In genomic region chr5:89884991-89885390, GRCm38 (mm10) we compare ENCODE assay signal across 19 mouse cellular contexts. TPM values are rescaled to one million over a fixed set of nuclear protein-coding genes. Genes with fewer than 3 reads are reported as not detected.
DNase-seq lines count a peak whose midpoint lies in the region; ATAC-seq and TF ChIP-seq lines count a peak whose summit lies in the region.
"Had no signal": no experiment of that assay in that cellular context is flagged by ENCODE, and none has a peak within 500 bp of the region (broad histone marks: within the 10 kb centered on the region; RNA-seq: fewer than 3 reads in every experiment).

No protein-coding gene starts in this region.

- peaks cover 12% of the 10 kb centered on the region for H3K79me2 ChIP-seq in MEL (ENCODE audit: control insufficient read depth, insufficient read depth, low read length, poor library complexity)

- peak; percentile 15 for DNase-seq in adrenal gland, postnatal 10 days
- DNase-seq in adrenal gland, adult 18-20 months (ENCODE audit: low spot score in 2 of 2): no peak
- peak; percentile 33 to 37 for DNase-seq in adrenal gland, postnatal 36 days
- DNase-seq in adrenal gland, postnatal 4 days (ENCODE audit: low spot score in 2 of 2): no peak
- DNase-seq in MEL (ENCODE audit: low read depth, low spot score): no peak
- peak; percentile 6 for DNase-seq in yolk sac, embryonic 10.5 days (ENCODE audit: low spot score)
- DNase-seq: cerebellum, adult 11-12 months; cerebellum, adult 2 months; cerebellum, adult 9-10 months; cerebellum, postnatal 10 days; cerebellum, postnatal 25 days; forebrain, postnatal 0 days had no signal

- no peak for TF ChIP-seq EP300 in MEL (IDR thresholded peaks at IDR 0.05; ENCODE audit: low read depth in 1 of 2, low read length in 2 of 2)

- no peak for TF ChIP-seq RAD21 in MEL (IDR thresholded peaks at IDR 0.05; ENCODE audit: low read depth, low read length)

- no peak for TF ChIP-seq CTCF in MEL (IDR thresholded peaks at IDR 0.05 in 2 of 3, conservative IDR thresholded peaks at IDR 0.05 in 1 of 3; ENCODE audit: control insufficient read depth in 1 of 3, insufficient read depth in 1 of 3, low read depth in 2 of 3, low read length in 3 of 3, poor library complexity in 1 of 3, severe bottlenecking in 1 of 3)

- H3K27me3 ChIP-seq in MEL (ENCODE audit: control insufficient read depth in 1 of 2, insufficient read depth in 2 of 2, low read length in 2 of 2): no peaks in the 10 kb centered on the region
- H3K27me3 ChIP-seq in kidney, embryonic 15.5 days: no peaks in the 10 kb centered on the region
- H3K27me3 ChIP-seq: embryonic facial prominence, embryonic 12.5 days; forebrain, embryonic 13.5 days; forebrain, embryonic 15.5 days had no signal

- H3K4me3 ChIP-seq in MEL (ENCODE audit: control insufficient read depth in 1 of 2, insufficient read depth in 1 of 2, low read depth in 2 of 2, low read length in 2 of 2): no peak overlapping the region
- no peak overlapping the region for H3K4me3 ChIP-seq in kidney, embryonic 15.5 days (replicated peaks)
- H3K4me3 ChIP-seq: embryonic facial prominence, embryonic 10.5 days; embryonic facial prominence, embryonic 12.5 days; forebrain, embryonic 13.5 days; forebrain, embryonic 15.5 days had no signal

- H3K27ac ChIP-seq in MEL (ENCODE audit: control insufficient read depth, low read depth, low read length): peak overlapping the region; percentile 69; the same call in 1 of the 2 replicates
- H3K27ac ChIP-seq in kidney, embryonic 15.5 days: no peak overlapping the region
- H3K27ac ChIP-seq: embryonic facial prominence, embryonic 10.5 days; embryonic facial prominence, embryonic 12.5 days; forebrain, embryonic 13.5 days; forebrain, embryonic 15.5 days had no signal

- H3K36me3 ChIP-seq in MEL (ENCODE audit: control insufficient read depth in 1 of 2, insufficient read depth in 2 of 2, low read length in 2 of 2): peaks cover 4 to 19% of the 10 kb centered on the region in 2 experiments; a peak in 3 of 4 replicates
- no peaks in the 10 kb centered on the region for H3K36me3 ChIP-seq in kidney, embryonic 15.5 days
- H3K36me3 ChIP-seq: embryonic facial prominence, embryonic 12.5 days; forebrain, embryonic 15.5 days had no signal

- WGBS in kidney, embryonic 15.5 days: 54% methylated on average over 4 of the region's 4 CpGs

- no peak overlapping the region for H3K9ac ChIP-seq in MEL (ENCODE audit: control insufficient read depth, low read depth, low read length, poor library complexity, severe bottlenecking)
- H3K9ac ChIP-seq in kidney, embryonic 15.5 days: no peak overlapping the region
- H3K9ac ChIP-seq: embryonic facial prominence, embryonic 12.5 days; forebrain, embryonic 13.5 days; forebrain, embryonic 15.5 days; forebrain, postnatal 0 days had no signal

- no peaks in the 10 kb centered on the region for H3K9me3 ChIP-seq in MEL (replicated peaks; ENCODE audit: insufficient read depth, low read length)
- no peaks in the 10 kb centered on the region for H3K9me3 ChIP-seq in kidney, embryonic 15.5 days (replicated peaks)
- H3K9me3 ChIP-seq: embryonic facial prominence, embryonic 12.5 days; forebrain, embryonic 13.5 days; forebrain, embryonic 15.5 days had no signal

- TF ChIP-seq POLR2A in MEL (IDR thresholded peaks at IDR 0.05; ENCODE audit: control insufficient read depth in 1 of 2, insufficient read depth in 1 of 2, low read depth in 1 of 2, low read length in 2 of 2, poor library complexity in 1 of 2): no peak

- no peak overlapping the region for H3K4me2 ChIP-seq in kidney, embryonic 15.5 days
- H3K4me2 ChIP-seq: embryonic facial prominence, embryonic 12.5 days; forebrain, embryonic 13.5 days; forebrain, embryonic 15.5 days had no signal

- ATAC-seq in kidney, embryonic 15.5 days (replicated peaks; ENCODE audit: low FRiP score): no peak
- ATAC-seq: activated CD4-positive, CD25-positive, alpha-beta regulatory T cell, adult 4 months; forebrain, embryonic 13.5 days; forebrain, embryonic 15.5 days; forebrain, postnatal 0 days; Patski had no signal

- H3K4me1 ChIP-seq in MEL (ENCODE audit: control insufficient read depth in 1 of 2, insufficient read depth in 2 of 2, low read length in 2 of 2): peaks cover 2 to 14% of the 10 kb centered on the region in 2 experiments
- H3K4me1 ChIP-seq in kidney, embryonic 15.5 days: peaks cover 18% of the 10 kb centered on the region

TF ChIP-seq in MEL, 35 proteins besides CTCF, POLR2A, EP300 and RAD21:
- no peak for TF ChIP-seq RCOR1 (IDR thresholded peaks at IDR 0.05; ENCODE audit: low read depth, low read length)
- TF ChIP-seq KAT2A (conservative IDR thresholded peaks at IDR 0.05; ENCODE audit: low read depth, low read length): no peak
- no peak for TF ChIP-seq E2F4 (IDR thresholded peaks at IDR 0.05; ENCODE audit: borderline replicate concordance, low read depth, low read length)
- no peak for TF ChIP-seq POLR2AphosphoS2 (IDR thresholded peaks at IDR 0.05; ENCODE audit: low read length)
- TF ChIP-seq SMC3 (IDR thresholded peaks at IDR 0.05; ENCODE audit: low read depth, low read length): no peak
- TF ChIP-seq MAZ (IDR thresholded peaks at IDR 0.05; ENCODE audit: low read depth, low read length): no peak
- TF ChIP-seq BHLHE40 (IDR thresholded peaks at IDR 0.05; ENCODE audit: borderline replicate concordance, low read depth, low read length): no peak
- TF ChIP-seq MAFK (IDR thresholded peaks at IDR 0.05; ENCODE audit: borderline replicate concordance, low read depth, low read length): no peak
- TF ChIP-seq USF1 (IDR thresholded peaks at IDR 0.05; ENCODE audit: low read depth, low read length): no peak
- no peak for TF ChIP-seq TAL1 (IDR thresholded peaks at IDR 0.05; ENCODE audit: low read length)
- no peak for TF ChIP-seq JUND (IDR thresholded peaks at IDR 0.05; ENCODE audit: low read depth, low read length)

RNA-seq across cellular contexts. Expression of gene Adamts3, which starts 1.9 kb away (rescaled TPM):
- total RNA-seq in adrenal gland, postnatal 10 days (2021): 1 to 10 TPM; 3.7 to 3.9 TPM
- 1 to 10 TPM; 1.8 to 3.3 TPM for total RNA-seq in adrenal gland, adult 18-20 months (2021)
- total RNA-seq in adrenal gland, postnatal 36 days (2021): 1 to 10 TPM; 5.2 to 5.6 TPM
- total RNA-seq in adrenal gland, postnatal 4 days (2021): 1 to 10 TPM; 6.6 to 6.7 TPM
- total RNA-seq in MEL (2012; rRNA removed): 11.4 and 13.6 TPM in 2 replicates
- polyA plus RNA-seq in MEL (2012; ENCODE audit: insufficient read depth in 1 of 2, insufficient read length in 2 of 2, low read depth in 1 of 2, low replicate concordance in 2 of 2, missing spikeins in 1 of 2): 10 to 100 TPM in 1 of 2 experiments, not detected in 1; 15.7 TPM
- polyA plus RNA-seq in kidney, embryonic 15.5 days (2015; fragmentation: Nextera tagmentation; extraction: Ambion mirVana): 1.7 and 1.9 TPM in 2 replicates
- polyA plus RNA-seq: Patski had no signal

Comparison
In these comparisons a context has a peak if more than half of its experiments do, and no peak if none do; other contexts are left out.
1. DNase-seq: peak in adrenal gland, postnatal 10 days (single experiment), adrenal gland, postnatal 36 days (2 of 2) and yolk sac, embryonic 10.5 days (single experiment); none in adrenal gland, adult 18-20 months (0 of 2), adrenal gland, postnatal 4 days (0 of 2) and MEL (single experiment).